Mouse (Mus musculus): ENCODE data around the gene Slc27a1. TPM values are rescaled to one million over a fixed set of nuclear protein-coding genes. Genes with fewer than 3 reads are reported as not detected.
A peak's percentile ranks its signal among the peaks of the same experiment; 100 is the strongest.

Gene Slc27a1
- polyA plus RNA-seq, 2 experiments from 2014 or later, result 4.4 to 8.9 TPM

DNA sequence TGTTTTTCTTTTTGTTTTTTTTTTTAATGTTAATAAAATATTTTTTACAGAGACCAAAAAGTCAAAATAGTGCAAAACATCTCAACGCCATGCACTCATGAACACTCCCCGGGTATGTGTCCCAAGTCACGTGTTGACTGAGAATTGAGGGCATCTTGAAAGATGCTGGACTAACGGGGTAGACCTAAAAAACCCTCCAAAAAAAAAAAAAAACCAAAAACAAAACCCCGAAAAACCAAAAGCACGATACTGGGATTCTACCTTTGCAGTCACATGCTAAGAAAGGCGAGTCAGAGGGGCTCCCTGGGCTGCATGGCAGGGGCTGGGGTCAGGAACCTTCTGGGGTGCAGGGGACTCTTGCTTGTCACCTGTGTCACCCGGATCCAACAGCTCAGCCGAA lies 58.1 kb downstream of the Slc27a1 start:
- no peak for ATAC-seq

- no peak for ATAC-seq
These were observed 58.8 kb downstream of the Slc27a1 start for GRCm38 (mm10) chr8:71627265-71628099.

DNA sequence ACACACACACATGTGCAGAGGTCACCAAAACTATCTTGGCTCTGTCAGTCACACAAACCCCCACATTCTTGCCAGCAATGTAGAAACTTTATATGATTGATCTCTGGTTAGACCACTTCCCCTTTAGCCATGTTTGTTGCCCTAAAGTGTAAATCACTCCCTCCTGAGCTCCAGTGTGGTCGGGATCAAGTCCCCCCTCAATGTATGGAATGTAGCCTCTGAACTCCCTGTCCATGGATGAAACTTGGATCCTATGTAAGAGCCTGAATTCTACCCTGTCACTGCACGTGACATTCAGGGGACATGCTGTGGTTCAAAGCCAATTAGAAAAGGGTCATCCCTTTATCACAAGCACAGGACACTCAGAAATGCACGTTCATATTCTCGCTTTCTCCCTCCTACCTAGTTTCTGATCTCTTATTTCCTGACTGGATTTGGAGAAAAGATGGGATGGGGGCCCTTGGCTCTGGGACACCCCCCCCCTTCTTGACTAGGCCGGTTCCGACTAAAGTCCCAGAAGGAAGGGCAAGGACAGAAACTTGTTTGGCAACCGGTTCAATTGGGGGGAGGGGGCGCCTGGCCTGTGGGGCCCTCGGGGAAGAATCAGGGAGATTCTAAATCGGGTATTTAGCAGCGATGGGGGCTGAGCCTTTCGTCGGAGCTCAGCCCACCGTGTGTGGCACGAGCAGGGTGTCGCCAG lies 59.9 kb downstream of the Slc27a1 start:
- ATAC-seq, result no peak

DNA sequence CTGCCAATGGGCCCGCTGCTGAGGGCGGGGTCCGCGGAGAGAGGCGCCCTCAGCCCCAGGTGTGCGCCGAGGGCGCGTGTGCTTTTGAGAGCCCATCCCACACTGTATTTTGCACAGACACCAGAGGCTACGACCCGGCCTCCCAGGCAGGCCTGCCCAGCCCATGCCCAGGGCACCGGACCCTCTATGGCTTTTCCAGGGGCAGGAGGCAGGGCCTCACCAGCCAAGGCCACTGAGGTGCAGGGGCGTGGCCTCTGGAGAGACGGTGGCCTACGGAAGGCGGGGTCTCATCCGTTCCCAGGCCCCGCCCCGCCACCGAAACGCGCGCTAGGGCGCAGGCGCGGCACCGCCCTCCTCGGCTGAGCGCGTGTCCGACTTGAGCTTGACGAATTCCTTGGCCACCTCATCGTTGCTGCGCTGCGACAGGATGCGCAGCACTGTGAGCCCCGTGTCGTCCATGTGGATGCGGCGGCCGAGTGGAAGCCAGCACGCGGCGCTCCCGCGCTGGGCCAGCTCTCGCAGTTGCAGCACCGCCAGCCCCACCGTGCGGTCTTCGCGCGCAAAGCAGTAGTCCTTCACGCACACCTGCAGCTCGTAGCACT lies 60.5 kb downstream of the Slc27a1 start:
- ATAC-seq, result peak; percentile 78

DNA sequence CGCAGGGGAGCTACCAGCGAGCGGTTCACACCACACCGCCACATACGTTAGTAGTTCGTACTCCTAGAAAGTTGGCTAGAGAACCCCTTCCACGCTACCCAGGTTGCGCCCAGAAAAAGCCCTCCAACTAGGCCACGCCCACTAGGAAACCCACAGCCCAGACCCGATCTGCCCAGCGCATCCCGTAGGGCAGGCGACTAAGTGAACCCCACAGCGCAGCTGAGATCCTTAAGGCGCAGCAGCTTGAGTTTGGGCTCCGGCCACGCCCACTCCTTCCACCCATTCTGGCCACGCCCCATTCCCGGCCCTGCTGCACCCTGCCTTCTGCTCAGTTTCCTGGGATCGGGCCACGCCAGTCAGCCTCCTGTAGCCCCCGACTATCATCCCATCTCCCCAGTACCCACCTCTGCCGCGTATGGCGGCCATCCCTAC lies 61.1 kb downstream of the Slc27a1 start:
- ATAC-seq, result no peak

GRCm38 (mm10) chr8:71630761-71631160 lies 62.1 kb downstream of the Slc27a1 start:
- no peak for ATAC-seq

DNA sequence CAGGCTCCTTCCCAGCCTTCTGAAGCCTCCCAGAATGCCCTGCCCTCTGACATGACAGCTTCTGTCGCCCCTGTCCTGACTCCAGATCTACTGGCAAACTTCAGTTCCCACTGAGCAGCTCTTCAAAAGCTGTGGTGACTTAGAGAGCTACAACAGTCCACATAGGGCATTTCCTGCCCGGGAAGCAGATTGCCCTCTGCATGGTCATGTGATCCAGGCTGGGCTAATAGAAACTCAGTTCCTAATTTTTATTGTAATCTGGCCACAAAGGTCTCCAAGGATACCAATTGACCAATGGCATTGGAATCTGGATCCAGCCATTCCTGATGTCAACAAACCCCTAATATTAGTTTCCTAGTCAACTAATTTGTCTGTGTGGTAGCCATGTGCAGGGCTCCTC lies 63.2 kb downstream of the Slc27a1 start:
- no peak for ATAC-seq

DNA sequence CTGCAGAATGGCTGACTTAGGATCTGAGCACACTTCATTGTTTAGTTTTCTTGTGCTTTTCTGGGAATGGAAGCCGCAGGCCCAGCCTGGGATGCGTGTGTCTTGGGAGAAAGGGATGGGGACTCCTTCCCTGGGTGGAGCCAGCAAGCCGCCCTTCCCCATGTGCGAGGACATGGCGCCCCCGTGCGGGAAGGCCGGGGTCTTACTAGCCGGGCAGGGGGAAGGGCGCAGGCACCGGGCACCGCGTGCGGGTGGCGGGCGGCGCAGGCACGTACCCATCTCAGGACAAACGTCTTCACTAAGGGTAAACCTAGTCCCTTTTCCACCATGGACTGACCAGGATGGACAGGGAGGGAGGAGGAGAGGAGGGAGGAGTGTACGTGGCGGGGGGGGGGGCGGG lies 64.5 kb downstream of the Slc27a1 start:
- no peak for ATAC-seq

GRCm38 (mm10) chr8:71633981-71634667 lies 65.4 kb downstream of the Slc27a1 start:
- ATAC-seq, result peak; percentile 68

Other genes starting within 250 kb of the Slc27a1 start
- 100 to 1,000 TPM; 302 to 322 TPM for gene Use1, start 202.0 kb upstream of the Slc27a1 start, polyA plus RNA-seq (2017; shearing (Covaris generic))
- 1 to 10 TPM; 3.7 to 4.9 TPM for gene Ocel1, start 197.6 kb upstream of the Slc27a1 start, polyA plus RNA-seq (2017; shearing (Covaris generic))
- under 1 TPM in 1 of 2 experiments, not detected in 1; 0.45 TPM for gene Nr2f6, start 186.9 kb upstream of the Slc27a1 start, polyA plus RNA-seq (2017; shearing (Covaris generic))
- gene Ushbp1, start 173.1 kb upstream of the Slc27a1 start, polyA plus RNA-seq (2017; shearing (Covaris generic)), result under 1 TPM in 1 of 2 experiments, not detected in 1; 0.28 TPM
- gene Babam1, start 172.0 kb upstream of the Slc27a1 start, polyA plus RNA-seq (2017; shearing (Covaris generic)), result 10 to 100 TPM; 59.2 to 67.9 TPM
- gene Ankle1, start 162.9 kb upstream of the Slc27a1 start, polyA plus RNA-seq (2017; shearing (Covaris generic)), result 1 to 10 TPM; 1.7 to 2.4 TPM
- gene Abhd8, start 105.2 kb upstream of the Slc27a1 start, polyA plus RNA-seq (2017; shearing (Covaris generic)), result 10 to 100 TPM; 24.7 to 29.0 TPM
- gene Mrpl34, start 103.9 kb upstream of the Slc27a1 start, polyA plus RNA-seq (2017; shearing (Covaris generic)), result 100 to 1,000 TPM in 1 of 2 experiments, 10 to 100 TPM in 1; 70.3 to 101 TPM
- gene Dda1, start 99.7 kb upstream of the Slc27a1 start, polyA plus RNA-seq (2017; shearing (Covaris generic)), result 10 to 100 TPM; 26.8 to 30.6 TPM
- gene Ano8, start 82.9 kb upstream of the Slc27a1 start, polyA plus RNA-seq (2017; shearing (Covaris generic)), result under 1 TPM in 1 of 2 experiments, not detected in 1; 0.24 TPM
- 1 to 10 TPM; 3.9 to 5.1 TPM for gene Gtpbp3, start 80.8 kb upstream of the Slc27a1 start, polyA plus RNA-seq (2017; shearing (Covaris generic))
- not detected for gene Plvap, start 57.1 kb upstream of the Slc27a1 start, polyA plus RNA-seq (2017; shearing (Covaris generic))
- not detected for gene Ccdc194, start 43.2 kb upstream of the Slc27a1 start, polyA plus RNA-seq (2017; shearing (Covaris generic))
- gene Bst2, start 31.4 kb upstream of the Slc27a1 start, polyA plus RNA-seq (2017; shearing (Covaris generic)), result 100 to 1,000 TPM in 1 of 2 experiments, 10 to 100 TPM in 1; 40.2 to 113 TPM
- 10 to 100 TPM; 59.3 to 71.7 TPM for gene Mvb12a, start 26.0 kb upstream of the Slc27a1 start, polyA plus RNA-seq (2017; shearing (Covaris generic))
- 1 to 10 TPM in 1 of 2 experiments, under 1 TPM in 1; 0.99 to 1.7 TPM for gene Tmem221, start 10.0 kb upstream of the Slc27a1 start, polyA plus RNA-seq (2017; shearing (Covaris generic))
- gene Nxnl1, start 2.3 kb upstream of the Slc27a1 start, polyA plus RNA-seq (2017; shearing (Covaris generic)), result under 1 TPM in 1 of 2 experiments, not detected in 1; 0.15 TPM
- gene Pgls, start 23.3 kb downstream of the Slc27a1 start, polyA plus RNA-seq (2017; shearing (Covaris generic)), result 10 to 100 TPM; 77.4 to 87.4 TPM
- gene Fam129c, start 28.8 kb downstream of the Slc27a1 start, polyA plus RNA-seq (2017; shearing (Covaris generic)), result 1 to 10 TPM; 1.9 to 3.9 TPM
- gene Colgalt1, start 42.1 kb downstream of the Slc27a1 start, polyA plus RNA-seq (2017; shearing (Covaris generic)), result 10 to 100 TPM; 10.5 to 11.4 TPM
- under 1 TPM; 0.37 to 0.93 TPM for gene Unc13a, start 102.9 kb downstream of the Slc27a1 start, polyA plus RNA-seq (2017; shearing (Covaris generic))
- gene Jak3, start 107.4 kb downstream of the Slc27a1 start, polyA plus RNA-seq (2017; shearing (Covaris generic)), result 10 to 100 TPM; 18.6 to 41.7 TPM
- 10 to 100 TPM; 16.4 to 23.9 TPM for gene Insl3, start 120.3 kb downstream of the Slc27a1 start, polyA plus RNA-seq (2017; shearing (Covaris generic))
- 1 to 10 TPM; 3.3 to 3.8 TPM for gene B3gnt3, start 132.9 kb downstream of the Slc27a1 start, polyA plus RNA-seq (2017; shearing (Covaris generic))
- gene Fcho1, start 156.8 kb downstream of the Slc27a1 start, polyA plus RNA-seq (2017; shearing (Covaris generic)), result 10 to 100 TPM; 55.0 to 72.9 TPM

Data from activated CD4-positive, CD25-positive, alpha-beta regulatory T cell, adult 4 months (primary cell).